Mouse (Mus musculus) C2C12 (cell line): ENCODE measurements around the gene Fam50b.

Experiments
- CEBPB ChIP-seq: IDR thresholded peaks from one replicate; pipeline ENCODE4 v1.6.1; 2011; ENCODE audit warnings: low read depth, mild to moderate bottlenecking, control low read depth, moderate library complexity
- CTCF ChIP-seq: IDR thresholded peaks from one replicate; pipeline ENCODE4 v1.5.1; 2011; ENCODE audit not compliant: control insufficient read depth, insufficient read depth, insufficient read length
- MAX ChIP-seq: IDR thresholded peaks from one replicate; pipeline ENCODE4 v1.6.1; 2011; ENCODE audit warnings: mild to moderate bottlenecking, control low read depth
- MYOD1 ChIP-seq: IDR thresholded peaks from one replicate; pipeline ENCODE4 v1.6.1; 2011; ENCODE audit warnings: low read depth; ENCODE audit not compliant: control insufficient read depth, insufficient read length
- MYOG ChIP-seq: IDR thresholded peaks from one replicate; pipeline ENCODE4 v1.6.1; 2011; ENCODE audit not compliant: control insufficient read depth, insufficient read length; ENCODE audit errors: extremely low read depth
- USF1 ChIP-seq: IDR thresholded peaks from one replicate; pipeline ENCODE4 v1.6.1; 2011; ENCODE audit warnings: low read depth, mild to moderate bottlenecking, control low read depth, moderate library complexity

GRCm38 (mm10) chr13:34700091-34700490 is 34.6 kb upstream of the Fam50b start:
- TF ChIP-seq CTCF (no peak), USF1 (no peak), MYOD1 (no peak), MAX (no peak), CEBPB (no peak), MYOG (no peak)
